Mouse (Mus musculus) spleen, postnatal 36 days (tissue): Measurements from ENCODE around the gene Washc2.

Source experiments
- DNase-seq, 2 experiments: peaks; one replicate each; pipeline ENCODE4 v3.0.0; 2022; ENCODE audit warnings: low spot score in 2 of 2, mixed read lengths in 1 of 2

Washc2 gene

DNA sequence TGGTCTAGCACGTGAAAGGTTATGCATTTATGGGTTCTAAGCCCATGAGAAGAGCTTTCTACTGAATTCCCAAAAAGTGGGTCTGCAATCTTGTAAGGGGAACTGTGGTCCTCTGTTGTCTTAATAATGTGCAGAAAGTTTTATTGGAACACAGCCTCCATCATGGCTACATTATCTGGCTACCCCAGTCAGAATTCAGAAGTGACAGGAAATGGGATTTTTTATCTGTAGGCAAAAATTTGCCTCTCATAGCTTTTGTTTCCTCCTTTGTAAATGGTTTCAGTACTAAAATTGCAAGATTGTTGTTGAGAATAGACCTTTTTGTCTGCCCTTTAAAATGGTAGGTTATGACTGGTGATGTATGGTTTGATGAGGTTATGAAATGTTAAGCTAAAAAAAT is 55.0 kb downstream of the Washc2 start:
- no peak for DNase-seq

DNA sequence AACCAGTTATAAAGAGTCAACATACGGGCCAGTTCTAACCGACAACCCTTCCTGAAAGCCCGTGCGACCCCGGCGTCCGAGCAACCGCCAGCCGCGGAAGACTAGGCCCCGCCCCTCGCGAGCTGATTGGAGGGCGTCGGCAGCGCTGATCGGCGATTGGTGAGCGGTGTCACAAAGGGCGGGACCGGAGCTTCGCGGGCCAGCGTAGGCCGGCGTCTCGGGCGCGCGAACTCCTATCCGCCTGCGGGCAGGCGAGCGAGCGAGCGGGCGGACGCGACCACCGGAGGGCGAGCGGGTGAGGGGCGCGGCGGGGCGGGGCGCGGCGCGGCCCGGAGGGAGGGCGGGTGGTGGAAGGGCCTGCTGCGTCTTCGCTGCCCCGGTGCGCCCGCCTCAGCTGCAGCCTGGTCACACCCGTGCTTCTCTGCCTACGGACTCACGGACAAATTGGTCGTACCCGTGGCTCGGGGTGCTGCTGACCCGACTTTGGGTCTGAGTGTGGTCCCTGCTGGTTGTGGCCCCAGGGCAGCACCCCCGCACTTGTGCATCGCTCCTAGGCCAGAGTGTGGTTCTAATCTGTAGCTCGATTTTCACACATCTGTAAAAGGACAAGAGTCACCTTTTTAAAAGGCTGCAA is 56.3 kb downstream of the Washc2 start, which contains the start of gene Zfand4:
Zfand4 (plus strand) TSS at position 205 of the 634 bp plus-strand sequence.
- peak; percentile 88 to 90 for DNase-seq

DNA sequence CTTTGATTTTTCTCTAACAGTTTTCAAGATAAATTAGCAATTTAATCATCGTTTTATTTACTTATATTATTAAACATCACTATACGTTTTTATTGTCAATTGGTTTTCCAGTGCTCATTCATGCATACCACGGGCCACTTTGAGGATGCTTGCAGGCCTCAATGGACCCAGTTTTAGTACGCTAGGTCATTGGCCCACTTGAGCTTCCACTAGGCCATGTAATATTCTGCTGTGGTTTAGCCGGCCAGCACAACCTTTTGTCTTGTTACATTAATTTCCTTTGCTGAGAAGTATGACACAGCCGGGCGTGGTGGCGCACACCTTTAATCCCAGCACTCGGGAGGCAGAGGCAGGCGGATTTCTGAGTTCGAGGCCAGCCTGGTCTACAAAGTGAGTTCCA is 57.0 kb downstream of the Washc2 start:
- DNase-seq, result no peak

DNA sequence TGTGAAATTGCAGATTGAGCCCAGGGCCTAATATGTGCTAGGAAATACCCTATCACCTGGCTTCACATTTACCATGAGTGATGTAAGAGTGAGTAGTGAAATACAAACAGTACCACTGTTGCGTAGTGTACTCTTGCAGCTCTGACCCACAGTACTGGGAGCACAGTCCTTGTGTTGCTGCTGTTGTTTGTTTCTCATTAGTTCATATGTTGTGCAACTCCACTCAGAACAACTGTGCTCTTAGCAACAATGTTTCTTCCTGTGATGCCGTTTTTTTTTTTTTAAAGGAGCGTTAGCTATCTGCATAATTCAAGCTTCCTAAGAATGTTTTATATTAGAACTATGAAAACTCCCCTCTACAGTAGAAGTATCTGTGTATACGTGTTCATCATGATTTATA is 57.8 kb downstream of the Washc2 start:
- DNase-seq, result no peak

- DNase-seq, result peak in 1 of 2 experiments; percentile 22
Measured at GRCm38 (mm10) chr6:116266273-116267109, 58.7 kb downstream of the Washc2 start.

GRCm38 (mm10) chr6:116267110-116267423 is 59.2 kb downstream of the Washc2 start:
- DNase-seq, result no peak

DNA sequence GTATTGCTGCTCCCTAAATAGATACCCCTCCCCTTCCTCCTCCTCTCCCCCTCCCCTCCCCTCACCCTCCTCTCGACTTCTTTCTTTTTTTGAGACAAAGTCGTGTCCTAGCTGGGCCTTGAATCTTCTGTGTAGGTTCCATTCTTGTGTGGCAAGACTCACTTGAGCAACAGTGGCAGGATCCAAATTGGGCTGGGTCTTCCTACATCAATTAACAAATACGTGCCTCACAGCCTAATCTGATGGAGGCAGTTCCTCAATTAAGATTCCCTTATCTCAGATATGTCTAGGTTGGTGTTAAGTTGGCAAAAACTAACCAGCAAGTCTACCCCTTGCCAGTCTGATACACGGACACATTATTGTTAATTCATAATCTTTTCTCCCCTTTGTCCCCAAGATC is 67.9 kb downstream of the Washc2 start:
- DNase-seq, result no peak

GRCm38 (mm10) chr6:116278679-116279317 is 71.0 kb downstream of the Washc2 start:
- DNase-seq, result no peak

DNA sequence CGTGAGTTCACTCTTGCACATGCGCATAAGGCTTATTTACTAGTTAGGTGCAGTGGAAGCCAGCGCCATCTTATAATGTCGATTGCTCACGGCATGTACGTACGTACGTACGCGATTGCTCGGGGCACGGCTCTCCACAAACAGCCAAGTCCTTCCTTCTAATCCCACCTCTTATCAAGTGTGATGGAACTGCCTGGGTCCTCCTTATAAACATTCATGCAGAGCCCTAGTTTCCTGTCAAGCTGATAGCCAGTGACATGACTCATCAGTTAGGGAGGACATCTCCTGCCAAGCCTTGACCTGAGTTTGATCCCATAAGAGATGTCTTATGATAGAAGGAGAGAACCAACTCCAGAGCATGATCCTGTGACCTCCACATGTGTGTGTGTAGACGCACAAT is 73.2 kb downstream of the Washc2 start:
- no peak for DNase-seq

DNA sequence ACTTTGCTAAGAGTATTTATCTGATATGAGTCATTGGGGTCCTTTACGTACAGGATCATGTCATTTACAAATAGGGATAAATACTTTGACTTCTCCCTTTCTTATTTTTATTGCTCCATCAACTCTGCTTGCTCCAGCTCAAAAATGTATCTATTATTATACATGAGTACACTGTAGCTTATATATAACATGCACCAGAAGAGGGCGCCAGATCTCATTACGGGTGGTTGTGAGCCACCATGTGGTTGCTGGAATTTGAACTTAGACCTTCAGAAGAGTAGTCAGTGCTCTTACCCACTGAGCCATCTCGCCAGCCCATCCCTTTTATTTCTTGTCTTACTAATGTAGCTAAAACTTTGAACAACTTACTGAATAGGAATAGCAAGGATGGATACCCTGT is 74.7 kb downstream of the Washc2 start:
- DNase-seq, result peak; percentile 11 to 36

GRCm38 (mm10) chr6:116283280-116283679 is 75.4 kb downstream of the Washc2 start:
- DNase-seq, result no peak

GRCm38 (mm10) chr6:116286321-116286720 is 78.5 kb downstream of the Washc2 start:
- no peak for DNase-seq

GRCm38 (mm10) chr6:116286870-116287575 is 79.2 kb downstream of the Washc2 start:
- DNase-seq, result peak; percentile 14 to 58

GRCm38 (mm10) chr6:116311411-116311810 is 103.6 kb downstream of the Washc2 start:
- no peak for DNase-seq
